Mouse (Mus musculus) adrenal gland, adult 8-10 months (tissue): ENCODE measurements around the gene Gprc5a. TPM values are rescaled to one million over a fixed set of nuclear protein-coding genes. Genes with fewer than 3 reads are reported as not detected.

ENCODE experiments used
- DNase-seq: peaks from one replicate; pipeline ENCODE4 v3.0.0; 2022
- total RNA-seq, 4 experiments: library from RNA; stranded (reverse); gene quantifications; 2 replicates each; pipeline ENCODE4 v1.2.4; 2022

The Gprc5a gene
- total RNA-seq, 4 experiments from 2014 or later, result 0.27 to 0.59 (median 0.41) TPM

DNA sequence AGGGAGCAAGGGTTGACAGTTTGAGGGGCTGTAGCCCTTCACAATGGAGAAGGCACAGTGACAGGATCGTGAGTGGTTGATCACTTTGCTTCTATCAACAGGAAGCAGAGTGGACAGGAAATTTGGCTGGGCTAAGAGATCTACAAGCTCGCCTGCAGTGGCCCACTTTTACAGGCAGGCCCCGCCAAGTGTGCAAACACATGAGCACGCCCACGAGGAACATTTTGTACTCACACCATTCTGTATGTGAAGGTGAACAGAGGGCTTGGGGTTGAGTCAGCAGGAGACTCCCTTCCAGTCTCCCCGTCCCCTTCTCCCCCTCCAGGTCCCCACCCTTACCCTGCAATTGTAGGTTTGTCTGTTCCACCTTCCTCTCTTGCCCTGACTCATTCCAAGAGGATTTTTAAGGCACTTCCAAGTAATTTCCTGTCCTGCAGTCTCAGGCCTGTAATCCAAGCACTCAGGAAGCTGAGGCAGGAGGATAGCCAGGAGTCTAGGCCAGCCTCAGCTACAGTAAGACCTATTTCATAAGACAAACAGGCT is 9.0 kb downstream of the Gprc5a start:
- DNase-seq, result no peak

GRCm38 (mm10) chr6:135076202-135076601 is 10.8 kb downstream of the Gprc5a start:
- no peak for DNase-seq

DNA sequence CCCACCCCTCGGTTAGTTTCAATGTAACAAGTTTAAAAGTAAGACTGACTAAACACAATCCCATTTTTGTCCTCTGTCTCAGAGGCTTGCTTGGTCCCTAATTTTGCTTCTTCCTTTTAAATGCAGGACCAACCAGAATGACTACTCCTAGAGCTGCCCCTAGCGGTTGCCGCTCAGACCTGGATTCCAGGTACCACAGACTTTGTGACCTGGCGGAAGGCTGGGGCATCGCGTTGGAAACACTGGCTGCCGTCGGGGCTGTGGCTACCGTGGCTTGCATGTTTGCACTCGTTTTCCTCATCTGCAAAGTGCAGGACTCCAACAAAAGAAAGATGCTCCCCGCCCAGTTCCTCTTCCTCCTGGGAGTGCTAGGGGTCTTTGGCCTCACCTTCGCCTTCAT is 13.0 kb downstream of the Gprc5a start:
- DNase-seq, result no peak

GRCm38 (mm10) chr6:135083991-135084502 is 18.6 kb downstream of the Gprc5a start:
- no peak for DNase-seq

- no peak for DNase-seq
These were observed 20.3 kb downstream of the Gprc5a start for GRCm38 (mm10) chr6:135085703-135086102.

GRCm38 (mm10) chr6:135087721-135088451 is 22.4 kb downstream of the Gprc5a start:
- DNase-seq, result peak; percentile 37

DNA sequence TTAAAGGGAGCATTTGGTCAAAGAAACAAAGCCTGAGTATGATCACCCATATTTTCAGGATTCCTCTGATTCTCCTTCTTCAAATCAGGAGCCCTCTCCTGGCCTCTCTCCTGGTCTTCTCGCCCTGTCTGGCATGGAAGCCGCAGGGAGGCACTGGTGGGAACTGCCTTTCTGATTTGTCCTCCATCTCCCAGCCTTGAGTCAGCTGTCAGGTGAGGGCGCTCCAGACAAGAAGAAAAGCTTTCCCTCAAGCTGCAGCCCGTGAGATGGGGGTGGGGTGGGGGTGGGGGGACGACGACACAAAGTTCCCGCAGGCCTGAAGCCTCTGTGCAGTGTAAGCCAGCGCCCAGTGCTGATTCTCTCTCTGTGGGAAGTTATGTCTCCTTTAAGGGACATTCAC is 24.3 kb downstream of the Gprc5a start:
- DNase-seq, result no peak

DNA sequence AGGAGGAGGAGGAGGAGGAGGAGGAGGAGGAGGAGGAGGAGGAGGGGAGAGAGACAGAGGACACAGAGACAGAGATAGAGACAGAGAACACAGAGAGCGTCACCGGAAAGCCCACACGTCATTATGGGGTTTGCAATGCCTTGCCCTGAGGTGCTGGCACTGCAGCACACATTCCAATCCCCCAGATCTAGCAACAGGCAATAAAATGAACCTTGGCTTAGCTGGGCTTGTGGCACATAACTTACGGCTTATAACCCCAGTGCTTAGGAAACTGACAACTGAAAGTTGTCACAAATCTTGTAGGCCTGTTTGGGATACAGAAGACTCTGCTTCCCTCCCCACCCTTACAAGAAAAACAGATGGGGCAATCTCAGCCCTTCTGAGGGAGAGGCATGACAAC is 25.2 kb downstream of the Gprc5a start:
- no peak for DNase-seq

GRCm38 (mm10) chr6:135092798-135093470 is 27.5 kb downstream of the Gprc5a start:
- no peak for DNase-seq

DNA sequence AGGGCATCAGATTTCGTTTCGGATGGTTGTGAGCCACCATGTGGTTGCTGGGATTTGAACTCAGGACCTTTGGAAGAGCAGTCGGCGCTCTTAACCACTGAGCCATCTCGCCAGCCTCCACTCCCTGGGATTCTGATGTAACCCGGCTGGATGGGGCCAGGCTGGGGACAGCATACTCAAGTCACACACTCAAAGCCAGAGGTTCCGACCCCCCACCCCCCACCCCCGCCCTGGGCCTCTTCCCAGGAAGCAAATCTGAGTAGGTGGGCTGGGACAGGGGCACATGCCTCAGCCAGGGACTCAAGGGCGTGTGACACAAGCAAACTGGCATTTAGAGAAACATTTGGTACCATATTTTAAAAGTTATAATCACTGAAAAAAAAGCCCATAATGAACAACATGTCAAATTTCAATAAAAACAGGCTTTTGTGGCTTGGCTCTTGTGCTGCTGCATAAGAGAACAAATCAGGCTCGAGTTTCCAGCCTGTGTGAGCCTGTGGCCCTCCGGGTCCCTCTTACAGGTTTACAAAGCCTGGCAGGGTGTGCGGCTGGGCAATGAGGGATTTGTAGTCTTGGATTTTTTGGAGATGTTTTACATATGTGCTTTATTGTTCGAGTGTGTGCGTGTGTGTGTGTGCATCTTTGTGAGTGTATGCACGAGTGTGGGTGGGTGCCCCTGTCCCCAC is 35.5 kb downstream of the Gprc5a start:
- no peak for DNase-seq

DNA sequence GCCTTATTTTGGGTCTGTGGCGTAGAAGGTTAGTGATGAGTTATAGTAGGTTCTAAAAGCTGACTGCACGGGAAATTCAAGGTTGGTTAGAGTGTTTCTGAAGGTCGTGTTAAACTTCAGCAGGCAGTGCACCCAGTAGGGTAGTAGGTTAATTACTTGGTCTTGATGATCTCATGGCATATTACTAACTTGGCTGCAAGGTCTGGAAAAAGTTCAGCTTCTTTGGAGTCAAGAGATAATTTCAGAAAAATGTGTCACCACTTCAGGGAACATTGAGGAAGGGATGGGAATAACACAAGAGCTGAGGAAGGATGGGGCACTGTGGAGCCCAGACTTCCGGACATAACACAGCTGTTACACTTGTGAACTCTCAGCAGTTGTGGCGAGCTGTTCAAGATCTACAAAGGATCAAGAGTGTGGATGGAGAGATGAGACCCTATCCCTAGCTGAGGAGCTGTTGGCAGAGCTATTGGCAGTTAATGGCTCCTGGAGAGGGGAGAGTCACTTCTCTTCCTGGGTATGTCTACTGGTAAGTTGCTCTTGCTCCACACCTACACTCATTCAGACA is 37.4 kb downstream of the Gprc5a start:
- peak; percentile 30 for DNase-seq

DNA sequence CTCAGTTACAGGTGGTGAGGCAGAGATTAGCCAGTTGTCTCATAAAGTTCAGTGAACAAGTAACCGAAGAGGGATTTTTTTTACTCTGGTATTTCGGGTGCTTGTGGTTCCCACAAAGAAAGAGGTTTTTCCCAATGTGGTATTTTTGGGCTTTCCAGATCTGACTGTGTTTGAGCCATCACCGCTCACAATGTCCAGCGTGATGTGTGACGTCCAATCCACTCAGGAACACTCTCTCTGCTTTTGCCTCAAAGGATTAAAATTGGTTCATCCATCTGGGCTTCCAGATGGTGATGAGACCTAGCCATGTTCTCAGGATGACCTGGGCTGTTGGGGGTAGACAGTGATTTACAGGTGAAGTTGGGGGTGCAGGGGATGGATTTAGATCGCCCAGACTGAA is 41.6 kb downstream of the Gprc5a start:
- DNase-seq, result no peak

DNA sequence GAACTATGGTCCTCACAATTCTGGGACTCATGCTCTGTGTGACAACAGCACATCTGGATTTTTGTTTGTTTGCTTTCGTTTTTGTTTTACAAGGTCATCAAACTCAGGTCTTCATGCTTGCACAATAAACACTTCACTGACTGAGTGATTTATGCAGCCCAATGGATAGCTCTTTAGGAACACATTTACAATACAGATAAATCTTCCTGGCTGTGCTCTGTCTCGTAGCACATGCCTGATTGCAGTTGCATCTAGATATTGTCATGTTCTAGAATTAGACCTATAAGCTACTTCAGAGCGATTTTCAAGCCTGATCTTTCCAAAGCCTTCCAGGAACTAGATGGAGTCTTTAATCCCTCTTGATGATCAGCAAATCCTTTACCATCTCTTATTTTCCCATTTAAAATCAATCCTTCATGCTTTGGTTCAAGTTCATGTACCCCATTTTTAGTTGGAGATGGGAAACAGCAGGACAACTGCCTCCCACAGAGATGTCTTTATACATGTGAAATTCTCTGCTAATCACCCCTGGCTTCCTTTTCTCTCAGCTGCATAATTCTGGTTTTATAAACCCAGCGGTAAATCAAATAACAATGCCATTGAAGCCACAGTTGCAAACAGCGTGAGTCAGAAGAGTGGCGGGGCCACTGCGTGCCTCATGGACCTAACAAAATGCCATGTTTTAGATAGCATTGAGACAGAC is 47.1 kb downstream of the Gprc5a start:
- no peak for DNase-seq

- no peak for DNase-seq
These were observed 47.6 kb downstream of the Gprc5a start for GRCm38 (mm10) chr6:135113114-135113436.

GRCm38 (mm10) chr6:135116479-135116878 is 51.0 kb downstream of the Gprc5a start:
- DNase-seq, result no peak

DNA sequence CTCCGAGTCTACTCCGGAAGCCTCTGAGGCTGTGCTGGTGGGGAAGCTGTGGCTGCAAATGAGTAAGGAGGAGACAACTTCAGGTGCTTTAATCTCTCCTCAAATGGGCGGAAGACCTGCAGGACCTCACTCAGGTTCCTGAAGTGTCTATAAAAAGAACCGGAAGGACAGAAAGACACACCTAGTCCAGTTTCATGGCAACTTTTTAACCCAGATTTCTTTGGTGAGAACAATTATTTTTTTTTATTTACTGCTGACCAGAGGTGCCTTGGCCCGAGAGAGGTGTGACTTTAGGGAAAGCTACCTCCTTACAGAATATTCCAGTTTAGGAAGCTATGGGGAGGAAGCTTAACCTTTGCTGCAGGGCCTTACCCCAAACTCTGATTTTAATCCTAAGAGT is 52.7 kb downstream of the Gprc5a start, which contains the start of gene Gprc5d:
Gene Gprc5d (minus strand): TSS at position 101 of the 400 bp plus-strand sequence.
- no peak for DNase-seq

DNA sequence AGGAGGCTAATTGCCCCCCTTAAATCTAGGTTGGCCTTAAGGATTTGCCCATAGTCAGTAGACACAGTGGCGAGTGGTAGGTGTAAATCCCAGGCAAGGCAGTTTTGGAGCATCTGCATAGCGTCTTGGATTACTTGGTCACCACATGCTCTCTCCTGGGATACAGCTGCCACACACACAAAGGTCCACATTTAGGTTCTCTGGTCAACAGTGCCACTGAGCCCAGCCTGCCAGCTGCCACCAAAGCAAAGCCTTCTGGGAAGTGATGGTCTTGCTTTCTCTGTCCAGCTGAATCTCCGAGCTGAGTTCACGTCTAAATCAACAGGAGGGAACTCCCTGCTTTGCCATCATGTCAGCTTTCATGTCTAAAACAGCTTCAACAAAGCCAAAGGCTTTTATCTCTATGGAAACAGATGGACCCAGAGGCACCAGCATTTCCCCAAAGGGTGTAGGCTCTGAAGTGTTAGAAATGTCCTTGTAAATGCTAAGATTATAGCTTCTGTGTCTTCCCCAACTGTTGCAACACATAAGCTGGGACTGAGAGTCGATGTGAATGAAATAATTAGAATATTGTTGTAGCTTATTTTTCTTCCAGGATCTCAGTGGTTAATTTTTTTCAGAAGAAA is 59.4 kb downstream of the Gprc5a start:
- no peak for DNase-seq

DNA sequence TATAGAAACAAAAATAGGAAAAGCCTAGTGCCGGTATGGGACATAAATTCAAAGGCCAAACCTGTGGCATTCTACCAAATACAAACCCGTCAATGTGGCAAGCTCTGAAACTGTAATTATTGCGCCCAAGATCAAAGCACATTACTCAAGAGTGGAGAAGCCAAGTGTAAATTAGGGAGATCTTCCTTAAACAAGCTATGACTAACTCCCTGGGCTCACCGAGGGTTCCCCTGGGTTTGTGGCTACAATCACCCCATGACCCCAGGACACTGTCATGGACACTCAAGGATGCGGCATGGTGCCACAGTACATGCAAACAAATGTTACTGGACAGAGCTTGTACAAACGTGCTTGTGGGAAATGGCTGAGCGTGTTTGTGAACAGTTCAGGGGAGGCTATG is 67.6 kb downstream of the Gprc5a start:
- no peak for DNase-seq

- no peak for DNase-seq
These were observed 68.0 kb downstream of the Gprc5a start for GRCm38 (mm10) chr6:135133486-135133885.
